Mouse (Mus musculus): ENCODE results near the gene Nosip. TPM values are rescaled to one million over a fixed set of nuclear protein-coding genes. Genes with fewer than 3 reads are reported as not detected.

Gene Nosip
- total and polyA plus RNA-seq, 3 experiments: 72.4 to 86.8 (median 81.4) TPM

DNA sequence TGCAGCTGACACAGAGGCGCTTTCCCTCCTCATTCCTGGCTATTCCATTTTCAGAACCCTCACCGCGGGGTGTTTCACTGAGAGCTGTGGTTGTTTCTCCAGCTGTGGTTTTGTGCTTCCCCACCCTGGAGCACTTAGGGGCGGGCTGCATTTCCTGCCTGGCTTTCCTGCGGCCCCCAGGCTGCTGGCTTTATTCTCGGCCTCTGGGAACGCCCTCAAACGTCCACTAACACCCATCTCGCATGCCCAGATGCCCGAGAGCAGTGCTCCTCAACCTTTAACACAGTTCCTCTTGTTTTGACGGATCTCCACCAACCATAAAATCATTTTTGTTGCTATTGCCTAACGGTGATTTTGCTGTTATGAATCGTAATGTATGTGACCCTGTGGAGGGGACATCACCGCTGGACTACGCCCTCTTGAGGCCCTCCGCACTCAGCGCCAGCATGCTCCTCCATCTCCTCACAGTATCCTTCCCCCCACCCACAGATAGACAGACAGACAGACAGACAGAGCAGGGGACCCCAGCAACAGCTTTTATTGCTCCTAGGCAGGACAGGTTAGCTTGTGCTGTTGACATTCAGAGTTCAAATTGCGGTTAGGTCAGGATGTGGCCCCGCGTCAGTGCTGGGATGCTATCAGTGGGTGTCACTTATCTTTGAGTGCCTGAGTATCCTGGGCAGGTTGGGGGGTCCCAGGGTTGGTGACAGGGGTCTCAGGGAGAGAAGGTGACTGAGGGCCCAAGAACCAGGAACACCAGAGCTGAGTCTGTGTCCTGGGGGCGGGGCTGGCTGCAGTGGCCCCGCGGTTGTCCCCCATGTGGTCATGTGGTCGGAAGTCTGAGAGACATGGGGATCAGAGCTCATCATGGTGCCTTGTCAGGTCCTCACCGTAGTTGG lies 20.4 kb downstream of the Nosip start (continued):
- TF ChIP-seq KAT2A (IDR thresholded peaks at IDR 0.05; ENCODE audit: insufficient replicate concordance, low read length) (no peak), ZNF384 (IDR thresholded peaks at IDR 0.05; ENCODE audit: low read depth, low read length) (no peak), MAZ (IDR thresholded peaks at IDR 0.05; ENCODE audit: low read depth, low read length) (peak; percentile 30; the same call in 1 of the 2 replicates), CHD1 (IDR thresholded peaks at IDR 0.05; ENCODE audit: low read depth, low read length) (no peak), NELFE (IDR thresholded peaks at IDR 0.05; ENCODE audit: low read depth, low read length) (no peak), ETS1 (conservative IDR thresholded peaks at IDR 0.05; ENCODE audit: low read depth, low read length) (no peak), MEF2A (IDR thresholded peaks at IDR 0.05; ENCODE audit: borderline replicate concordance, low read depth, low read length) (no peak)

DNA sequence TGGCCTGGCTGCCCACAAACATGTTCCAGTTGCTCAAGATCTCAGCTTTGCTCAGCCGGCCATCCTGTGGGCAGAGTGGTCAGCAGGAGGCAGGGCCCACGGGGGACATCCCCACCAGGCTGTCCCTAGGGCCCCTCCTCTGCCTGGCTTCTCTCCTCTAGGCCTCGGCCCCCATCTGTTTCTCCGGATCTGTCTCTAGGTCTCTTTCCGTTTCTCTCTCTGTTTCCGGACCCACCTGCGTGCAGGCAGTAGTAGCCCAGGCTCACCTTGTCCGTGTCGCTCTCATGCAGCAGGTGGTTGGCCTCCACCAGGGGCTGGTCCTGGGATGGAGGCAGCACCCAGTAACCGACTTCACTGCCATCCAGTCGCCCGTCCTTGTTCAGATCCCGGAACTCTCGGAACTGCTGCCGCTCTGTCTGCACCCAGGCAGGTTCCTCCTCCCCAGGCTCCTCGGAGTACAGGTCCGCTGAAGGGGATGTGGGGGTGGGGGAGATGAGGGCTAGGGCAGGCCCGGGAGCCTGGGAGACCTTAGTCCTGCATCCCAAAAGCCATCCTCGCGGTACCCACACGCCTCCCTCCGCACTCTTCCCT lies 21.2 kb downstream of the Nosip start:
- Histone ChIP-seq H3K4me2 (ENCODE audit: insufficient read depth, low read depth, poor library complexity, severe bottlenecking) (peak overlapping the region; percentile 62), H3K4me1 (ENCODE audit: control insufficient read depth in 1 of 2, insufficient read depth in 2 of 2) (0 out of 4 replicates have a peak, but pooled peaks cover 2 to 6% of the 10 kb centered on the region in 2 experiments), H3K27me3 (replicated peaks) (no peaks in the 10 kb centered on the region), H3K79me2 (replicated peaks; ENCODE audit: control insufficient read depth, extremely low read depth, insufficient read depth, poor library complexity, severe bottlenecking) (no peaks in the 10 kb centered on the region), H3K9ac (ENCODE audit: insufficient read depth, low read depth) (peak overlapping the region; percentile 6; the same call in 1 of the 2 replicates), H3K36me3 (replicated peaks in 1 of 2; ENCODE audit: control insufficient read depth in 1 of 2, insufficient read depth in 1 of 2, low read length in 1 of 2) (peaks cover 0 to 3% of the 10 kb centered on the region in 2 experiments), H3K9me3 (replicated peaks; ENCODE audit: low read length) (peaks cover 4% of the 10 kb centered on the region), H3K4me3 (replicated peaks in 1 of 3; ENCODE audit: low read depth in 2 of 3, low read length in 2 of 3, poor library complexity in 1 of 3) (peak overlapping the region in 2 of 3 experiments; percentile 32 to 45), H3K27ac (ENCODE audit: insufficient read depth, low read depth) (no peak overlapping the region)
- TF ChIP-seq GABPA (IDR thresholded peaks at IDR 0.05; ENCODE audit: insufficient replicate concordance, low read depth, low read length) (no peak), NELFE (IDR thresholded peaks at IDR 0.05; ENCODE audit: low read depth, low read length) (no peak), MXI1 (IDR thresholded peaks at IDR 0.05; ENCODE audit: low read depth, low read length) (no peak), TCF12 (IDR thresholded peaks at IDR 0.05; ENCODE audit: low read depth, low read length) (no peak; the same call in 1 of the 2 replicates), JUND (conservative IDR thresholded peaks at IDR 0.05; ENCODE audit: low read depth, low read length) (no peak), PAX5 (IDR thresholded peaks at IDR 0.05; ENCODE audit: low read length) (no peak), POLR2A (IDR thresholded peaks at IDR 0.05; ENCODE audit: low read depth, low read length) (0 out of 2 replicates have a peak, but pooled peaks have one; percentile 44), TBP (conservative IDR thresholded peaks at IDR 0.05; ENCODE audit: low read depth, low read length) (no peak)
- dilution Hi-C loops (cut with MboI; ENCODE audit: extremely low pct_ligation_motif_present, extremely low pct_unique_long_range_greater_than_20kb, low sequenced_read_pairs) (no loop called here), in situ Hi-C loops (cut with MboI; ENCODE audit: low pct_ligation_motif_present, low pct_unique_long_range_greater_than_20kb, low sequenced_read_pairs) (loop anchor here (5.0 kb wide), 1 partner anchor 44 kb away; the partner anchor contains the start of gene Rpl13a)
- no peak for DNase-seq (ENCODE audit: extremely low read depth)

DNA sequence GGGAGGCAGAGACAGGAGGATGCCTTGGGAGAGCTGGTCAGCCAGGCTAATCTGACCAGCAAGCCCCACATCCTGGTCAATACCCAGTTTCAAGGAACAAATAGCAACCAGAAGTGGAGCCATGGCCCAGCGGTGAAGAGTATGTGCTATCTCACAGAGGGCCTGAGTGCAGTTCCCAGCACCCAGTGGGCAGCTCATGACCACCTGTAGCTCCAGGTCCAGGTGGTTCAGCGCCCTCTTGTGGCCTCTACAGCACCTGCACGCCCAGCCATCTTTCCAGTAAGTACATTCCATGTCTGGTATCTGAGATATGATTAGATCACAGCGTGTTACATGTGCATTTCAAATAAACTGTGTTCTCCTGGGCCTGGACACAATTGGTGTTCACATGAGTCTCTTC lies 23.9 kb downstream of the Nosip start:
- dilution Hi-C loops (cut with MboI; ENCODE audit: extremely low pct_ligation_motif_present, extremely low pct_unique_long_range_greater_than_20kb, low sequenced_read_pairs): no loop called here

More for the DNA sequence above, 23.9 kb downstream of the Nosip start:
- no peaks in the 10 kb centered on the region for H3K79me2 ChIP-seq (replicated peaks; ENCODE audit: control insufficient read depth, extremely low read depth, insufficient read depth, poor library complexity, severe bottlenecking)
- H3K4me2 ChIP-seq (ENCODE audit: insufficient read depth, low read depth, poor library complexity, severe bottlenecking): no peak overlapping the region
- no peaks in the 10 kb centered on the region for H3K36me3 ChIP-seq (replicated peaks in 1 of 2; ENCODE audit: control insufficient read depth in 1 of 2, insufficient read depth in 1 of 2, low read length in 1 of 2)
- in situ Hi-C loops (cut with MboI; ENCODE audit: low pct_ligation_motif_present, low pct_unique_long_range_greater_than_20kb, low sequenced_read_pairs): no loop called here
- H3K9me3 ChIP-seq (replicated peaks; ENCODE audit: low read length): peaks cover 4% of the 10 kb centered on the region
- H3K4me1 ChIP-seq (ENCODE audit: control insufficient read depth in 1 of 2, insufficient read depth in 2 of 2): peaks cover 6 to 12% of the 10 kb centered on the region in 2 experiments; a peak in 2 of 4 replicates
- no peak overlapping the region for H3K9ac ChIP-seq (ENCODE audit: insufficient read depth, low read depth)
- H3K4me3 ChIP-seq (replicated peaks in 1 of 3; ENCODE audit: low read depth in 2 of 3, low read length in 2 of 3, poor library complexity in 1 of 3): no peak overlapping the region
- DNase-seq (ENCODE audit: extremely low read depth): no peak
- no peak overlapping the region for H3K27ac ChIP-seq (ENCODE audit: insufficient read depth, low read depth)
- peak; percentile 7 to 31; a peak in 2 of 4 replicates for TF ChIP-seq CTCF (conservative IDR thresholded peaks at IDR 0.05 in 1 of 2, IDR thresholded peaks at IDR 0.05 in 1 of 2; ENCODE audit: low read depth in 2 of 2, low read length in 2 of 2)
- no peak for TF ChIP-seq ETS1 (conservative IDR thresholded peaks at IDR 0.05; ENCODE audit: low read depth, low read length)
- TF ChIP-seq E2F4 (IDR thresholded peaks at IDR 0.05; ENCODE audit: insufficient replicate concordance, low read depth, low read length): no peak
- no peaks in the 10 kb centered on the region for H3K27me3 ChIP-seq (replicated peaks)

Data from CH12.LX (cell line).